Mouse (Mus musculus) lung, adult 18-20 months (tissue): ENCODE measurements around the gene Slc25a51.

Source experiments
- DNase-seq, 2 experiments: peaks; one replicate each; pipeline ENCODE4 v3.0.0; 2022; ENCODE audit warnings: mixed read lengths in 2 of 2

Gene Slc25a51

DNA sequence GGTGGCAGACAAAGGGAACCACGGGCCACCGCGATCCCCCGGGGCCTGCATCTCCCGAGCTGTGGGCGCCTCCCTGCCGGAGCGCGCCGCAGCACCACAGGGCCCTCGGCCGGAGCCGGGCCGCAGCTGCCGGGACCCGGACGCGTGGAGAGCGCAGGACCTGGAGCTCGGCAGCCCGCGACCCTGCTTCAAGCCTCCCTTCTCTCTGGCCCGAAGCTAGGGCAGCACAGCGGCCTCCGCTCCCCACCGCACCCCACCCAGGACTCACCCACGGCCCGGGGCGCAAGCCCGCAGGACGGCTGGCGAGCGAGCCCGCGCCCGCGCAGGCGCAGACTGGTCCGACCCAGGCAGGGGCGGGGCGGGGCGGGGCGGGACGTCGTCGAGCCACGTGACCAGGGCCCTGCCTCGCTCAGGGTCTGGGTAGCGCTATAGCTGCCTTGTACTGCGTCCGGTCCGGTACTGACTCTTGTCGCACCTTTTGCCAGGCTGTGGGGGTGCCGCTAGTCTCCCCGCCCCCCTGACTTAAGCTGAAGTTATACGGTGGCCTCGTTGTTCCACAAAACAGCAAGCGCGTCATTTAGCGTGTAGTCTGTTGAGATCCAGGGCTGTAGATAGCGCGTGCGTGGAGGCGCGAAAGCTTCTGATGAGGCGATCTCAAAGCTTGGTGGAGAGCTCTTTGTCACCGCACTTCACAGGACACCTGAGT is at the start of gene Slc25a51:
Gene Slc25a51, minus strand, starts transcription at position 340 of the 706 bp plus-strand sequence.
- DNase-seq, result peak; percentile 91 to 92

GRCm38 (mm10) chr4:45457543-45457942 is 49.0 kb upstream of the Slc25a51 start:
- no peak for DNase-seq

GRCm38 (mm10) chr4:45455001-45455400 is 46.4 kb upstream of the Slc25a51 start:
- DNase-seq, result no peak

DNA sequence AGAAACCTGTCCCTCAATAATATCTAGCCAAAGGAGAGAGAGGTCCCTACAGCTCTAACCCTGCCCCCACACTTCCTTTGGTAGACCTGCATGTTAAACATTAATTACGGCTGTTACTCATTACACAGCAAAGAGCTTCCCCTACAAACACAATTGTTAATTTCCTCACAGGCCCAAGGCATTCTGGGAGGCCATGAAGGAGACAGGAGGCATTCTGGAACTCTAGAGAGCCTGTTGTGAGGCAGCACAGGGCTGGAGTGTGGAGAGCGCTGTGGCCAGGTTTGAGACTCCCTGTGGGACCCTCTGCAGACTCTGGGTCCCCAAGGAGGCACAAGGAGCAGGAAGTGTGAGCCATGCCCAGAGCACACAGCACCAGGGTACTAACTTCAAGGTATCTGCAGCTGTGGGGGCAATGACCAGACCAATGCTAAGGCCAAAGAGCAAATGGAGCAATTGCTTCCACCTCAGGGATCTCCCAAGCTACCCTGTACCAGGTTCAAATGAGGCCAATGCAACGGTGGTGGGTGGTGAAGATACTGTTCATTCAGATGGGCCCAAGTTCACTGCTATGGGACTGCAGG is 44.8 kb upstream of the Slc25a51 start:
- peak in 1 of 2 experiments; percentile 47 for DNase-seq

- peak; percentile 71 to 76 for DNase-seq
These were observed 44.1 kb upstream of the Slc25a51 start for GRCm38 (mm10) chr4:45452569-45453111.

DNA sequence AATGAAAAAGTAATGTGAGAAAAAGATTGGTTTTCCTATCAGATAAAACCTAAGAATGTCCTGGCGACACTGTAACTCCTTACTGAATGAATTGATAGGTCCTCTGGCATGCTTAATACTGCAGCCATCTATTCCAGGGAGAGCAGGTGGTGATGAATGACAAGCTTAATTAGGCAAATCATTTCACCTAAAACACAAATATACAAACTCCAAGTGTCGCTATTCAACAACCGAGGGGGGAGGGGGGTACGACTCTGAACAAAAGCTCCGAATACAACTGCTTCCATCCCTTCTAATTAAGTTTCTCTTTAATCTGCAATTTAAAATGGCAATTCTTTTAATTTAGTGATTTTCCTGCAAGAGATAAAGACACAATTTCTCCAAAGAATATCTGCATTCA is 40.4 kb upstream of the Slc25a51 start:
- DNase-seq, result no peak

DNA sequence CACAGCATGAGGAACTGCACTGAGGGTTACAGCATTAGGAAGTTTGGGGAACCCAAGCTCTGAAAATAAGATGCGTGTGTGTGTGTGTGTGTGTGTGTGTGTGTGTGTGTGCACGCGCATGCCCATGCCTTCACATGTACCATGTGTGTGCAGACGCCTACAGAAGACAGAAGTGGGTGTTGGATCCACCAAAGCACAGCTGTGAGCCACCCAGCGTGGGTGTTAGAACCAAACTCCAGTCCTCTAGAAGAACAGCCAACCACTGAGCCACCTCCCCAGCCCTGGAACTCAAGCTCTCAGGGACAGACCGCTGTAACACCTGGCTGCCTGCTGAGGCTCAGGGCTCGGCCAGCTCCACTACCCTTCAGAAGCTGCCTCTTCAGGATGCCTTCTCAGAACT is 39.9 kb upstream of the Slc25a51 start:
- DNase-seq, result no peak

DNA sequence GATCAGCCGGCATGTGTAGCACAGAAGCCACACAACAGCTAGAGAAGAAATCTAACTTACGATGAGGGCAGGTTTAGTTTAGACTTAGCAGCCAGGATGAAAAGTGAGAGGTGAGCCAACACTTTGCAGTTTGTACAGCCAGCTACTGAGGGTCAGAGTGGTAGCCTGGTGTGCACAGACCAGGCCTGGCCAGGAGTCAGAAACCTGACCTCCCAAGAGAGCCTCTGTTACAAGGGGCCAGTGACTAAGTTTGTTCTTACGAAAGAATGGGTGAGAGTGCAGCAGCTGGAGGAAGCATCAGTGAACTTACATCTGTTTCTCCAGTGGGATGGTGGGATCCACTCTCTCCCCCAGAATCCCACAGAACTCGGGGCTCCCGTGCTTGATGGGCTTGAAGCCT is 38.6 kb upstream of the Slc25a51 start:
- DNase-seq, result peak; percentile 31 to 46

DNA sequence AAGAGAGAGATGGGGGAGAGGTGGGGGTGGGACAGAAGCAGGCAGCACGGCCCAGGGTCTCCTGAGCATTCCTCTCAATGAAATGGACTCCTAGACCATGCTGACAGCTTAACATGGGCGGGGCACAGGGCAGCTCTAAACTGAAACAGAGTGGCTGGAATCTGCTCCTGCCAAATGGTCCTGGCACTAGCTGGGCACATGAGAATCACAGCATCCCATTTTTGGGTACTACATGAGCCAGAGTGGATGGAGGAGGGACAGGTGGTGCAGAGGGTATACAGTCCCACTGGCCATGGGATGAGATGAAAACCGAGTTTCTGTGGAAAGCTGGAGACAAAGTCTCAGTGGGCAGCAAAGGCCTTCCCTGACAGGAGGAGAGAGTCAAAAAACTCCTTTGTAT is 36.7 kb upstream of the Slc25a51 start:
- no peak for DNase-seq

GRCm38 (mm10) chr4:45444813-45445212 is 36.2 kb upstream of the Slc25a51 start:
- no peak for DNase-seq

DNA sequence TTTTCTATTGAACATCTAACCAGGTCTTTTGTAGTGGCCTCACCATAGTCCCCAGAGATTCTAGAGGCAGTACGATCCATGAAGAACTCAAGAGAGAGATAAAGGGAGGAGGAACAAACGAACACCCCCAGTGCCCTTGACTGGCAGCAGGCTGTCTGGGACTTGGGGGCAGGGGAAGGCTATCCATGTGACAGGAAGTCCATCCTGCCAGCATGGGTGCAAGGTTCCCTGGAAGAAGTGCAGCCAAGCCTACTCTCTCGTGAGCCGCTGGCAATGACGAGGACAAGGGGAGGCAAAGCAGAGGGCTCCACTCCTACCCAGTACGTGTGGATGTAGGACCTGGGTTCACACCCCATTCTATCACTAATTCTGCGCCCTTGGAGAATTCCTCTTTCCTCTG is 35.1 kb upstream of the Slc25a51 start:
- no peak for DNase-seq

DNA sequence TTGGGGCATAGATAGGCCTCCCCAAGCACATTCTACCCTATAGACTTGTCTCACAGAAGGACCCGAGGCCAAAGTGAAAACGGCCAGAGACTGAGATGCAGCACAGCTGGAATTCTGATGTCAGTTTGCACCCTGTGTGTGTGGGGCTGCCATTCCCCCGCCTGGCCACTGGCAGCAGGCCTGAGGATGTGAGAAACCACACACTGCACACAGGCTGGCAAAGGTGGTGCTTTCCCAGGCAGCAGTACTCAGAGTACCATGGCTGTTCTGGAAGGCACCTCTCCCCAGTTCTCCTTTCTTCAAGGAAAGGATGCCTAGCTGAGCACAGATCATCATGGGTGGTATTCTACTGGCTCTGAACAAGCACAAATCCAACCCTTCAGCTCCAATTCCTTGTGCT is 33.7 kb upstream of the Slc25a51 start:
- no peak for DNase-seq

DNA sequence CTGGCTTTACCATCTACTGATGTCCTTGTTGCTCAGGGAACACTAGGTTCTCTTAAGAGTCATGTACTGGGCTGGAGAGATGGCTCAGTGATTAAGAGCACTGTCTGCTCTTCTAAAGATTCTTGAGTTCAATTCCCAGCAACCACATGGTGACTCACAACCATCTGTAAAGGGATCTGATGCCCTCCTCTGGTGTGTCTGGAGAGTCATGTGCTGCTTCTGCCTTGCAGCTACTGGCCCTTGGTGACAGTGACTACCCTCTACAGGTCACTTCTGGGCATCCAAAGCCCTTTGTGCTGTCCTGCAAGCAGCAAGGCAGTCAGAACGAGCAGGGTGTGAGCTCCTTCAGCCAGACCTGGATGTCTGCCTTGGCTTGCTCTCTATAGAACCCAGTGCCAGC is 33.2 kb upstream of the Slc25a51 start:
- DNase-seq, result no peak

DNA sequence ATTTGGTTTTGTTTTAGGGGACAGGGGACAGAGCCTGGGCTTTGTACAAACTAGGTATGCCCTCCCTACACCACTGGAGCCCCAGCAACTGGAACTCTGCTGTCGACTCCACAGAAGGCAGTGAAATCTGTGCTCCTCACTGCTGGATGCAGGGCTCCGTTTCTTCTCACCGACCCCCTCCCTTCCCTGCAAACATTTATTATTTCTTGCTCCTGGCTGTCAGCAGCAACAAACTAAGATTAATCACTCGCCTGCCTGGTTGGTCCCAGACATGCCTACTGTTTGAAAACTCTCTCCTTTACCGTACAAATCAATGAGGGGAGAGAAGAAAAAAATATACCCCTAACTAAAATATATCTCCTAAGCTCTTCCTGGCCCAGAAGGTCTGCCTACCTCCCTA is 30.7 kb upstream of the Slc25a51 start:
- DNase-seq, result no peak

- DNase-seq, result no peak
These were observed 28.4 kb upstream of the Slc25a51 start for GRCm38 (mm10) chr4:45437010-45437409.

GRCm38 (mm10) chr4:45436383-45436913 is 27.9 kb upstream of the Slc25a51 start:
- DNase-seq, result no peak

GRCm38 (mm10) chr4:45435899-45436298 is 27.3 kb upstream of the Slc25a51 start:
- no peak for DNase-seq

DNA sequence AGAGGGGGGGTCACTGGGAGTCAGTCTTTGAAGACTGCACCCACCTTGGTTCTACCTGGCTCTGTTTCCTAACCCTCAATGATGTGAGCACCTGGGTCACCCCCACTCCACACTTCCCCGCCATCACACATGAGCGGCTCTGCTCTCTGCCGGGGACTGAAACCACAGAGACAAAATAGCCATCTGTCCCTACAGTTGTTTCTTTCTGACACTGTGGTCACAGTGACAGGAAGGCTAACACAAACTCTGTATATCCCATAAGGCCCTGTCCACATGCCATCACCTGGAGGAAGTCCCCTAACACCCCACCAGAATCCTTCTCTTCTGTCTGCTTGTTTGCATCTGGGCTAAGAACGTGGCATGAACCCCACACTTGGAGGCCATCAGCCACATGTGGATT is 26.1 kb upstream of the Slc25a51 start:
- DNase-seq, result no peak

DNA sequence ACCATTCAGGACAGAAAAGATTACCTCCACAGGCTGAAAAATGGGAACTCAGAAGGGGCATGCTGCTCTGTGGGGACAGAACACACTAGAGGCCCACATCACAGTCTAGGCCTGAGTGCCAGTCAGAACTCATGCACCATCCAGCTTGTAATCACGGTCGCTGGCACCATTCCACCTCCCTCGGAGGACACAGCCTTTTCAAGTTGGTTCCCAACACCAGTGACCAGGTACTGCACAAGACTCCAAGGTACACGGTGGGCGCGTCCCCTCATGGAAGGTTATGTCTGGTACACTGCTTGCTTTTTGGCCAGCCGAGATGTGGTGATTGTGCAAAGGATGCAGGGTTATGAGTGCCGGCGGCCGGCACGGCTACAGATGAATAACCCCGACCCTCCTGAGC is 25.5 kb upstream of the Slc25a51 start:
- no peak for DNase-seq

- no peak for DNase-seq
These were observed 23.2 kb upstream of the Slc25a51 start for GRCm38 (mm10) chr4:45431806-45432205.

DNA sequence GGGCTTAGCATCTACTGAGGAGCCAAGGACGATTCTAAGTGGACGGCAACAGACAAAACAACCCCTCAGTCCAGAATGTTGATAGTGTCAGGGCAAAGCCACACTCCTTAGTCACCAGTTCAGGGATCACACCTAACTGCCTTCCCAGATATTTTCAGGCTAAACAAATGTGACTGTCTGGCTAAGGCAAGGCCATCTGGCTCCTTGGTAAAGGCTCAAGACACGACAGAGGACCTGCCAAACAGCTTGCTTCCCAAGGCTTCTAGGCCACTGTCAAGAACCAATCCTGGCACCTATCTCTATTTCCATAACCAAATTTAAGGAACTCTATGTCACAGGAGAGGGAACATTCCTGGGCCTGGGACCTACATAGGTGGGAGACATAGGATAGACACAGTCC is 22.8 kb upstream of the Slc25a51 start:
- DNase-seq, result no peak

GRCm38 (mm10) chr4:45429451-45429850 is 20.9 kb upstream of the Slc25a51 start:
- DNase-seq, result no peak

DNA sequence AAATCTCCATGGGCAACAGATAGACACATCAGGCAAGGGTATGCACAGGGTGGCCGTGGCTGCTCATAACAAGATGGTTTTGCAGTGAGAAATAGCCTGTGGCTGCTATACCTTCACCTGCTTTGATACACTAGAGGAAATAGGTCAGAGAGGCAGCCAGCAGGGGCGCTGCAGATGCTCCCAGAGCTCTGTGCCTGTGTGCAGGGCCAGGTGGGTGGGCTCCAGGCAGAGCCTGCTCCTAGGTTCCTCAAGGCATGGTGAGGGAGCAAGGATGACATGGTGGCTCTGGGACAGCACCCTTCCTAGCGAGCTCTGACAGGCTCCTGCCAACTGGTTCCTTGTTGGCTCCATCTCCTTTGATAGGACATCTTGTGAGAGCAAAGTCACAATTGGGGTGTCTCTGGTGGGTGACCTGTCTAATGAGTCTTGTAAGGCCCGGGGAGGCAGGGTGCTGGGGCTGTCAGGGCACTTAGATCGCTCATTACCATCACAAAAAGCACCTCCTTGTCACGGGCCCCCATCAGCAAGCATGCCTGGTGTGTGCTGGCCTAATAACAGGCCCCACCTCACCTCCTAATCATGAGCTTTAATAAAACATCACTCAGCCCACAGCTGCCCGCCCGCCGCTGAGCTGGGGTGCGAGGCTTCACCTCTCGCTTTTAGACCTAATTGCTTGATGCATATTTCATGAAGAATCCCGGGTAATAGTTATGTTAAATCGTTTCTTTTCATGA is 18.3 kb upstream of the Slc25a51 start:
- DNase-seq, result no peak

- DNase-seq, result peak; percentile 35 to 57
These were observed 14.8 kb upstream of the Slc25a51 start for GRCm38 (mm10) chr4:45423406-45423805.
